9 mouse cellular contexts compared by ENCODE assay signal in the genomic region with DNA sequence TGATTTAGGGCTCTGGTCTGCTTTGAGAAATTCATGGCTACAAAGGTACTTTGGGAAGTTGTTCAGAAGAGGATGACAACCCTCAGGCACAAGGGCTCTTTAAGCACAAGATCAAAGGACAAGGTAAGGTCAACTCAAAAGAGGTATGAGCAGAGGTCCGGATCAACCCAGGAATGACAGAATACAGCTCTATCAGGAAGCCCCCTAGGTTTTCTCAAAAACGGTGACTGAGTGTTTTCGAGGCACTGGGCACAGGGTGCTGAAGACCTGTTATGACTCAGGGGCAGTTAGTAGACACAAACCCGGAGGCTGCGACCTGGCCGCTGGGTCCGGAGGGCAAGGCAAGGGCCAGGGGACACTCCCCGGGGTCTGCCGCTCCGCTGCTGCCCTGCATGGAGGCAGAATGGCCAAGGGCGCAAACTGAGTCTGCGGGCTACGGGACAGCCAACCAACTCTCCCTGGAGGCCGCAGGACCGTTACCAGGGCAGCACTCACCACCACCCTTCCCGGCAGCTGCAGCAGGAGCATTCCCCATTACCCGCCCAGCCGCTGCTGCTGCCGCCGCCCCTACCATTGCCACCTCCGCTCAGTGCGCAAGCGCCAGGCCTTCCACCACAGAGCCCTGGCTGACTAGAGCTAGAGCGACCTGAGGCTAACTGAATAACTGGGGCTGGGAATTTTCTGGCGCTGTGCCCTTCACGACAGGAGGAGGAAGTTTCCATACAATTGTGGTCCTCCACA. TPM values are rescaled to one million over a fixed set of nuclear protein-coding genes. Genes with fewer than 3 reads are reported as not detected.
A peak's percentile ranks its signal among the peaks of the same experiment; 100 is the strongest.
DNase-seq lines count a peak whose midpoint lies in the region; ATAC-seq and TF ChIP-seq lines count a peak whose summit lies in the region.
"Had no signal": no experiment of that assay in that cellular context is flagged by ENCODE, and none has a peak within 500 bp of the region (broad histone marks: within the 10 kb centered on the region; RNA-seq: fewer than 3 reads in every experiment).

No protein-coding gene starts in this region.

- peaks cover 19% of the 10 kb centered on the region for H3K4me1 ChIP-seq in G1E (ENCODE audit: insufficient read depth, low read depth, low read length)
- no peaks in the 10 kb centered on the region for H3K4me1 ChIP-seq in cerebellum, adult 2 months (ENCODE audit: control insufficient read depth, insufficient read depth, low read length)
- H3K4me1 ChIP-seq in forebrain, embryonic 16.5 days (replicated peaks; ENCODE audit: control insufficient read depth, insufficient read depth, low read length): peaks cover 8% of the 10 kb centered on the region
- H3K4me1 ChIP-seq in liver, embryonic 16.5 days (ENCODE audit: control insufficient read depth, low read depth, low read length): peaks cover 22% of the 10 kb centered on the region

- TF ChIP-seq CTCF in G1E (IDR thresholded peaks at IDR 0.05; ENCODE audit: low read depth, low read length): no peak
- TF ChIP-seq CTCF in cerebellum, adult 2 months (IDR thresholded peaks at IDR 0.05; ENCODE audit: borderline replicate concordance, insufficient read depth, low read depth, low read length): no peak

- no peaks in the 10 kb centered on the region for H3K9me3 ChIP-seq in G1E (replicated peaks)
- H3K9me3 ChIP-seq in forebrain, embryonic 16.5 days (ENCODE audit: control insufficient read depth, low read length): no peaks in the 10 kb centered on the region
- H3K9me3 ChIP-seq in liver, embryonic 16.5 days (replicated peaks; ENCODE audit: control insufficient read depth, low read length): no peaks in the 10 kb centered on the region

- TF ChIP-seq POLR2A in cerebellum, adult 2 months (IDR thresholded peaks at IDR 0.05; ENCODE audit: borderline replicate concordance, insufficient read depth, low read length): peak; percentile 51

- peak; percentile 59 for ATAC-seq in G1E (ENCODE audit: extremely low read depth, insufficient number of reproducible peaks, low FRiP score, poor library complexity, severe bottlenecking)
- peak; percentile 99 for ATAC-seq in forebrain, embryonic 16.5 days
- ATAC-seq in liver, embryonic 16.5 days (ENCODE audit: low read depth): peak; percentile 77

- 2% methylated on average over 26 of the region's 26 CpGs for WGBS in cerebellum, adult 2 months
- 8% methylated on average over 26 of the region's 26 CpGs for WGBS in forebrain, embryonic 16.5 days
- 1% methylated on average over 26 of the region's 26 CpGs for WGBS in large intestine, adult 2 months
- WGBS in liver, embryonic 16.5 days (ENCODE audit: insufficient replicate concordance): 6% methylated on average over 26 of the region's 26 CpGs

- H3K4me3 ChIP-seq in G1E (ENCODE audit: low read depth, low read length): peak overlapping the region; percentile 70
- H3K4me3 ChIP-seq in cerebellum, adult 2 months (replicated peaks; ENCODE audit: insufficient read depth, low read depth, low read length): peak overlapping the region; percentile 84
- H3K4me3 ChIP-seq in forebrain, embryonic 16.5 days (replicated peaks; ENCODE audit: low read length): peak overlapping the region; percentile 45
- H3K4me3 ChIP-seq in liver, embryonic 16.5 days (ENCODE audit: low read depth, low read length): peak overlapping the region; percentile 59

- DNase-seq in G1E (ENCODE audit: low spot score): peak; percentile 45
- peak; percentile 81 to 83 for DNase-seq in cerebellum, adult 2 months
- DNase-seq in heart, postnatal 14 days: peak; percentile 85
- DNase-seq in large intestine, adult 2 months (ENCODE audit: low read depth, low spot score): peak; percentile 91
- DNase-seq in ovary, adult 18-20 months (ENCODE audit: low spot score): peak; percentile 74
- DNase-seq in thymus, postnatal 0 days (ENCODE audit: low spot score): peak; percentile 42

- peaks cover 82% of the 10 kb centered on the region for H3K36me3 ChIP-seq in G1E (replicated peaks)
- no peaks in the 10 kb centered on the region for H3K36me3 ChIP-seq in forebrain, embryonic 16.5 days (ENCODE audit: control insufficient read depth, insufficient read depth)
- H3K36me3 ChIP-seq in liver, embryonic 16.5 days (ENCODE audit: control insufficient read depth, insufficient read depth): peaks cover 14% of the 10 kb centered on the region

- H3K27ac ChIP-seq in cerebellum, adult 2 months (ENCODE audit: insufficient read depth, low read length): no peak overlapping the region
- H3K27ac ChIP-seq in forebrain, embryonic 16.5 days (ENCODE audit: low read length): no peak overlapping the region
- H3K27ac ChIP-seq in liver, embryonic 16.5 days (ENCODE audit: low read length): peak overlapping the region; percentile 69

- intact Hi-C loops in heart, postnatal 14 days (cut with DNase I): no loop called here

- H3K27me3 ChIP-seq in G1E (ENCODE audit: insufficient read depth, low read length): no peaks in the 10 kb centered on the region
- H3K27me3 ChIP-seq in cerebellum, adult 2 months (ENCODE audit: control insufficient read depth, insufficient read depth, low read length): no peaks in the 10 kb centered on the region
- H3K27me3 ChIP-seq in forebrain, embryonic 16.5 days (replicated peaks; ENCODE audit: control insufficient read depth, insufficient read depth, low read length): no peaks in the 10 kb centered on the region
- no peaks in the 10 kb centered on the region for H3K27me3 ChIP-seq in liver, embryonic 16.5 days (ENCODE audit: control insufficient read depth, insufficient read depth, low read depth, low read length)

- H3K4me2 ChIP-seq in forebrain, embryonic 16.5 days (ENCODE audit: low read length): peak overlapping the region; percentile 66
- H3K4me2 ChIP-seq in liver, embryonic 16.5 days (ENCODE audit: low read depth, low read length): peak overlapping the region; percentile 73

- H3K9ac ChIP-seq in forebrain, embryonic 16.5 days (replicated peaks; ENCODE audit: low read depth, low read length): peak overlapping the region; percentile 74
- peak overlapping the region; percentile 67 for H3K9ac ChIP-seq in liver, embryonic 16.5 days (ENCODE audit: low read depth, low read length)

RNA-seq across cellular contexts. Expression of gene Tbccd1, which starts 13.2 kb away (rescaled TPM):
- total RNA-seq in G1E (2014; fragmentation: Nextera tagmentation) (31.6 and 38.8 TPM in 2 replicates), G1E (2017) (43.9 and 46.1 TPM in 2 replicates)
- polyA plus RNA-seq in G1E (2012): 1.8 and 2.4 TPM in 2 replicates
- 20.2 and 21.5 TPM in 2 replicates for polyA plus RNA-seq in cerebellum, adult 2 months (2012; rRNA removed)
- polyA plus RNA-seq in forebrain, embryonic 16.5 days (2015; fragmentation: Nextera tagmentation; extraction: Ambion mirVana): 22.2 and 26.4 TPM in 2 replicates
- total RNA-seq in heart, postnatal 14 days (2021): 1 to 10 TPM; 9.1 to 9.9 TPM
- polyA plus RNA-seq in large intestine, adult 2 months (2012; rRNA removed): 13.9 and 16.2 TPM in 2 replicates
- polyA plus RNA-seq in liver, embryonic 16.5 days (2015; fragmentation: Nextera tagmentation; extraction: Ambion mirVana): 27.2 and 27.3 TPM in 2 replicates
- 21.1 and 21.8 TPM in 2 replicates for polyA plus RNA-seq in thymus, postnatal 0 days (2015; fragmentation: Nextera tagmentation; extraction: Ambion mirVana)

RNA-seq across cellular contexts. Expression of gene Dnajb11, which starts 13.4 kb away (rescaled TPM):
- total RNA-seq in G1E (2014; fragmentation: Nextera tagmentation) (42.4 and 44.4 TPM in 2 replicates), G1E (2017) (103 and 121 TPM in 2 replicates)
- 24.4 and 25.1 TPM in 2 replicates for polyA plus RNA-seq in G1E (2012)
- 41.3 and 44.8 TPM in 2 replicates for polyA plus RNA-seq in cerebellum, adult 2 months (2012; rRNA removed)
- polyA plus RNA-seq in forebrain, embryonic 16.5 days (2015; fragmentation: Nextera tagmentation; extraction: Ambion mirVana): 83.4 and 85.7 TPM in 2 replicates
- 10 to 100 TPM; 47.6 to 54.3 TPM for total RNA-seq in heart, postnatal 14 days (2021)
- 30.0 and 30.4 TPM in 2 replicates for polyA plus RNA-seq in large intestine, adult 2 months (2012; rRNA removed)
- polyA plus RNA-seq in liver, embryonic 16.5 days (2015; fragmentation: Nextera tagmentation; extraction: Ambion mirVana): 50.7 and 54.4 TPM in 2 replicates
- polyA plus RNA-seq in thymus, postnatal 0 days (2015; fragmentation: Nextera tagmentation; extraction: Ambion mirVana): 93.9 and 101 TPM in 2 replicates

RNA-seq across cellular contexts. Expression of gene Crygs, which starts 32.9 kb away (rescaled TPM):
- total RNA-seq in G1E (2014; fragmentation: Nextera tagmentation): not detected in 2 replicates
- total RNA-seq in G1E (2017): 0.16 and 0.17 TPM in 2 replicates
- not detected in 2 replicates for polyA plus RNA-seq in G1E (2012)
- polyA plus RNA-seq in cerebellum, adult 2 months (2012; rRNA removed): 0.38 TPM in 2 replicates
- not detected in 2 replicates for polyA plus RNA-seq in forebrain, embryonic 16.5 days (2015; fragmentation: Nextera tagmentation; extraction: Ambion mirVana)
- not detected for total RNA-seq in heart, postnatal 14 days (2021)
- not detected in 2 replicates for polyA plus RNA-seq in large intestine, adult 2 months (2012; rRNA removed)
- not detected in 2 replicates for polyA plus RNA-seq in liver, embryonic 16.5 days (2015; fragmentation: Nextera tagmentation; extraction: Ambion mirVana)
- 0.38 TPM in 1 of 2 replicates, not detected in the other for polyA plus RNA-seq in thymus, postnatal 0 days (2015; fragmentation: Nextera tagmentation; extraction: Ambion mirVana)
- total RNA-seq: MEL had no signal

RNA-seq across cellular contexts. Expression of gene Ahsg, which starts 46.8 kb away (rescaled TPM):
- total RNA-seq in G1E (2014; fragmentation: Nextera tagmentation) (2.7 and 4.4 TPM in 2 replicates), G1E (2017) (0.38 and 0.52 TPM in 2 replicates)
- polyA plus RNA-seq in G1E (2012): 0.11 and 0.15 TPM in 2 replicates
- polyA plus RNA-seq in cerebellum, adult 2 months (2012; rRNA removed): not detected in 2 replicates
- 0.25 TPM in 1 of 2 replicates, not detected in the other for polyA plus RNA-seq in forebrain, embryonic 16.5 days (2015; fragmentation: Nextera tagmentation; extraction: Ambion mirVana)
- total RNA-seq in heart, postnatal 14 days (2021): 10 to 100 TPM in 1 of 2 experiments, 1 to 10 TPM in 1; 8.8 to 16.6 TPM
- polyA plus RNA-seq in large intestine, adult 2 months (2012; rRNA removed): 0.21 and 0.56 TPM in 2 replicates
- 5,304 and 6,290 TPM in 2 replicates for polyA plus RNA-seq in liver, embryonic 16.5 days (2015; fragmentation: Nextera tagmentation; extraction: Ambion mirVana)
- 0.55 TPM in 1 of 2 replicates, not detected in the other for polyA plus RNA-seq in thymus, postnatal 0 days (2015; fragmentation: Nextera tagmentation; extraction: Ambion mirVana)
- total RNA-seq: MEL had no signal
